Mouse (Mus musculus): ENCODE data around the gene Aff3. TPM values are rescaled to one million over a fixed set of nuclear protein-coding genes. Genes with fewer than 3 reads are reported as not detected.

Gene Aff3
- polyA plus RNA-seq, 1 experiment = not detected

GRCm38 (mm10) chr1:38546696-38547095, 118.1 kb downstream of the Aff3 start:
- WGBS = 84% methylated on average over 7 of the region's 7 CpGs
- no peak for TF ChIP-seq CTCF (IDR thresholded peaks at IDR 0.05; ENCODE audit: insufficient read depth, low read depth, low read length)
- TF ChIP-seq POLR2A (IDR thresholded peaks at IDR 0.05; ENCODE audit: insufficient read depth, low read depth, low read length) = no peak
- Histone ChIP-seq H3K27ac (ENCODE audit: insufficient read depth, low read depth, low read length) (no peak overlapping the region), H3K4me3 (ENCODE audit: insufficient read depth, low read depth, low read length) (no peak overlapping the region), H3K4me1 (ENCODE audit: control insufficient read depth, insufficient read depth, low read length) (peaks cover 7% of the 10 kb centered on the region)

- TF ChIP-seq POLR2A (IDR thresholded peaks at IDR 0.05; ENCODE audit: insufficient read depth, low read depth, low read length) (no peak), CTCF (IDR thresholded peaks at IDR 0.05; ENCODE audit: insufficient read depth, low read depth, low read length) (no peak)
- H3K27ac ChIP-seq (ENCODE audit: insufficient read depth, low read depth, low read length) = no peak overlapping the region
- 63% methylated on average over 12 of the region's 12 CpGs for WGBS
- peaks cover 7% of the 10 kb centered on the region for H3K4me1 ChIP-seq (ENCODE audit: control insufficient read depth, insufficient read depth, low read length)
- no peak overlapping the region for H3K4me3 ChIP-seq (ENCODE audit: insufficient read depth, low read depth, low read length)
Measured at GRCm38 (mm10) chr1:38545282-38545945, 119.3 kb downstream of the Aff3 start.

GRCm38 (mm10) chr1:38544501-38544900, 120.3 kb downstream of the Aff3 start:
- Histone ChIP-seq H3K4me3 (ENCODE audit: insufficient read depth, low read depth, low read length) (no peak overlapping the region), H3K27ac (ENCODE audit: insufficient read depth, low read depth, low read length) (no peak overlapping the region), H3K4me1 (ENCODE audit: control insufficient read depth, insufficient read depth, low read length) (peaks cover 10% of the 10 kb centered on the region)
- TF ChIP-seq POLR2A (IDR thresholded peaks at IDR 0.05; ENCODE audit: insufficient read depth, low read depth, low read length) = no peak
- no peak for TF ChIP-seq CTCF (IDR thresholded peaks at IDR 0.05; ENCODE audit: insufficient read depth, low read depth, low read length)
- WGBS = 75% methylated on average over 3 of the region's 3 CpGs

- Histone ChIP-seq H3K4me3 (ENCODE audit: insufficient read depth, low read depth, low read length) (no peak overlapping the region), H3K4me1 (ENCODE audit: control insufficient read depth, insufficient read depth, low read length) (peaks cover 11% of the 10 kb centered on the region), H3K27ac (ENCODE audit: insufficient read depth, low read depth, low read length) (no peak overlapping the region)
- no peak for TF ChIP-seq POLR2A (IDR thresholded peaks at IDR 0.05; ENCODE audit: insufficient read depth, low read depth, low read length)
- TF ChIP-seq CTCF (IDR thresholded peaks at IDR 0.05; ENCODE audit: insufficient read depth, low read depth, low read length) = no peak
- 88% methylated on average over 4 of the region's 4 CpGs for WGBS
Measured at GRCm38 (mm10) chr1:38541536-38541935, 123.2 kb downstream of the Aff3 start.

GRCm38 (mm10) chr1:38536929-38537540, 127.7 kb downstream of the Aff3 start:
- Histone ChIP-seq H3K4me3 (ENCODE audit: insufficient read depth, low read depth, low read length) (no peak overlapping the region), H3K4me1 (ENCODE audit: control insufficient read depth, insufficient read depth, low read length) (peaks cover 4% of the 10 kb centered on the region; the same call in 1 of the 2 replicates), H3K27ac (ENCODE audit: insufficient read depth, low read depth, low read length) (no peak overlapping the region)
- WGBS = 86% methylated on average over 16 of the region's 16 CpGs
- TF ChIP-seq CTCF (IDR thresholded peaks at IDR 0.05; ENCODE audit: insufficient read depth, low read depth, low read length) (no peak), POLR2A (IDR thresholded peaks at IDR 0.05; ENCODE audit: insufficient read depth, low read depth, low read length) (no peak)

- TF ChIP-seq CTCF (IDR thresholded peaks at IDR 0.05; ENCODE audit: insufficient read depth, low read depth, low read length) (no peak), POLR2A (IDR thresholded peaks at IDR 0.05; ENCODE audit: insufficient read depth, low read depth, low read length) (no peak)
- Histone ChIP-seq H3K4me1 (ENCODE audit: control insufficient read depth, insufficient read depth, low read length) (no peaks in the 10 kb centered on the region), H3K27ac (ENCODE audit: insufficient read depth, low read depth, low read length) (no peak overlapping the region), H3K4me3 (ENCODE audit: insufficient read depth, low read depth, low read length) (no peak overlapping the region)
- 92% methylated on average over 7 of the region's 7 CpGs for WGBS
Measured at GRCm38 (mm10) chr1:38532581-38532980, 132.2 kb downstream of the Aff3 start.

GRCm38 (mm10) chr1:38528607-38529006, 136.1 kb downstream of the Aff3 start:
- no peak overlapping the region for H3K4me3 ChIP-seq (ENCODE audit: insufficient read depth, low read depth, low read length)
- no peaks in the 10 kb centered on the region for H3K4me1 ChIP-seq (ENCODE audit: control insufficient read depth, insufficient read depth, low read length)
- WGBS = 88% methylated on average over 5 of the region's 5 CpGs
- TF ChIP-seq CTCF (IDR thresholded peaks at IDR 0.05; ENCODE audit: insufficient read depth, low read depth, low read length) = no peak
- no peak for TF ChIP-seq POLR2A (IDR thresholded peaks at IDR 0.05; ENCODE audit: insufficient read depth, low read depth, low read length)
- no peak overlapping the region for H3K27ac ChIP-seq (ENCODE audit: insufficient read depth, low read depth, low read length)

GRCm38 (mm10) chr1:38526568-38526967, 138.2 kb downstream of the Aff3 start:
- no peaks in the 10 kb centered on the region for H3K4me1 ChIP-seq (ENCODE audit: control insufficient read depth, insufficient read depth, low read length)
- TF ChIP-seq CTCF (IDR thresholded peaks at IDR 0.05; ENCODE audit: insufficient read depth, low read depth, low read length) = no peak
- TF ChIP-seq POLR2A (IDR thresholded peaks at IDR 0.05; ENCODE audit: insufficient read depth, low read depth, low read length) = no peak
- no peak overlapping the region for H3K27ac ChIP-seq (ENCODE audit: insufficient read depth, low read depth, low read length)
- WGBS = 95% methylated on average over 5 of the region's 5 CpGs
- H3K4me3 ChIP-seq (ENCODE audit: insufficient read depth, low read depth, low read length) = no peak overlapping the region

- TF ChIP-seq CTCF (IDR thresholded peaks at IDR 0.05; ENCODE audit: insufficient read depth, low read depth, low read length) (no peak), POLR2A (IDR thresholded peaks at IDR 0.05; ENCODE audit: insufficient read depth, low read depth, low read length) (no peak)
- H3K27ac ChIP-seq (ENCODE audit: insufficient read depth, low read depth, low read length) = no peak overlapping the region
- no peak overlapping the region for H3K4me3 ChIP-seq (ENCODE audit: insufficient read depth, low read depth, low read length)
- no peaks in the 10 kb centered on the region for H3K4me1 ChIP-seq (ENCODE audit: control insufficient read depth, insufficient read depth, low read length)
- 98% methylated on average over 11 of the region's 11 CpGs for WGBS
Measured at GRCm38 (mm10) chr1:38521651-38522050, 143.1 kb downstream of the Aff3 start.
